Mouse (Mus musculus) heart, adult 18-20 months (tissue): ENCODE measurements around the gene Trabd2b. TPM values are rescaled to one million over a fixed set of nuclear protein-coding genes. Genes with fewer than 3 reads are reported as not detected.
A peak's percentile ranks its signal among the peaks of the same experiment; 100 is the strongest.

ENCODE experiments used
- DNase-seq, 2 experiments: peaks; one replicate each; pipeline ENCODE4 v3.0.0; 2021 to 2022; ENCODE audit warnings: mixed read lengths in 1 of 2
- total RNA-seq, 2 experiments: library from RNA; stranded (reverse); gene quantifications; 2 replicates each; pipeline ENCODE4 v1.2.3; 2021

Trabd2b gene
- total RNA-seq, 2 experiments from 2014 or later = 55.0 to 56.7 TPM

DNA sequence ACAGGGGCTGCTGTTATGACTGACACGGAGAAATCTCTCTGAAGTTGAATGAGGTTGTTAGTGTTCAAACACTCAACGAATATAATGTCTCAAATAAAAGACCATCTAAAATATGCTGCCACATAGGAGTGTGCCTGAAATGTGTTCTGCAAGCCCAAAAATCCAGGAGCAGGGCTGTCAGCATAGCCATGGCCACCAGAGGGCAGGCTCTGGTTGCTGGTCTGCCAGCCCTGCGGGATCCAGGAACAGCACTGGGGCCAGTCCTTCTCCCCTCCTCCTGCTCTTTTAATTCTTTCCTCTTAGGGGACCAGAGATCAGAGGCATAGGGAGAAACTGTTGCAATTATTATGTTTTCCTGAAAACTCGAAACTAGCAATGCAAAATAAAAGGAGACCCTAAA lies 241.2 kb downstream of the Trabd2b start:
- peak; percentile 49 to 85 for DNase-seq

DNA sequence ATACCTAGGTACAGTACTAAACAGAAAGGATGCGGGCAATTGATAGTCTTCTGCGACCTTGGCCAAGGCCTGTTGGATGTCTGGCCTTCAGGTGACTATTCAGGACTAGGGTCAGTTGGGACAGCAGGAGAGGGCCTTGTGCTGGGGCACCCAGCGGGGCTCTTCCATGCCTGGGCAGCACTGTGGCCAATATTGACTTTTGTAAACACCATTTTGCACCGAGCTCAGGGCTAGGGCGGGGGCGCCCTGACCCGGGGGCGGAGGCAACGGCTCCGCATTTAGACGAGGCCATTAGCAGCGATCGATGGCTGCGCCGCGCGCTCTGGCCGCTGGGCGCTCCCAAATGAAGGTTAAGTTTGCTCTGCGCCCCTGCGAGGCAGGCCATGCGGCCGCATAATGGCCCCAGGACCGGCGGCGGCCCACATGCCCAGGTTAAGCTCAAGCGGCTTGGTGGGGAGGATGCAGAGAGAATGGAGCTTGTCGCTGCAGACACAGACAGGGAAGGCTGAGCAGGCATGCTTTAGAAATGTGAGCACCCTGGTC lies 242.1 kb downstream of the Trabd2b start:
- DNase-seq = no peak

DNA sequence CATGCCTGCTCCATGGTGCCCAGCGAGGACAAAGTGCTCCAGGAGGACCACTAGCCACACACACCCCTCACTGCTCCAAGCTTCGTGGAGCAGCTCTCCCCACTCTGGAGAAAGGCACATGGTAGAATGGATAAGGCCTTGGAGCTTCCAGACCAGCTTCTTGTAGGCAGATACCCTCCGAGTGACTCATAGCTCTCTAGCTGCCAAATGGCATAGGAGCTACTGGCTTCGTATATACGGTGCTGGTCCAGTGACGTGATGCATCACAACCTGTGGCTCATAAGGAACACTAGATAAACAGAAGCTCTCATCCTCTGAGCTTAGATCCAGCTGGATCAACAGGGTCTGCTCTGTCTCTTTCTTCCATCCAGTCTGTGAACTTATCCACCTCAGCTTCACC lies 244.0 kb downstream of the Trabd2b start:
- DNase-seq = no peak

DNA sequence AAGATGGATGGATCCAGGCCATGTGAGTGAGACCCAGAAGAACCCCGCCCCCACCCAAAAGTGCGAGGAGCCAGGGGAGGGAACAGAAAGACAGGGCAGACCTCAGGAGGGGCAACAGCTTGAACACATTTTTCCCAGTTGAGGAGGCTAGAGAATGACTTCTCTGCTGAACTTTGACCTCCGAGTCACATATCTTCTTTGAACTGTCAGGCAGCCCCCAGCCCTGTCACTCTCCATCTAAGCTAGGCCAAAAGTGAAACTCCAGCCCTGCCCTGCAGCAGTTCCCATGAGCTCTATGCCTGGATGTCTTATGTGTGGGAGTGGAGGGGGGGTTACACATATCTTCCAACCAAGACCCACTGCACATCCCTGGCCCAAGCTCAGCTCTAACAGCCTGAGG lies 244.5 kb downstream of the Trabd2b start:
- DNase-seq = no peak

DNA sequence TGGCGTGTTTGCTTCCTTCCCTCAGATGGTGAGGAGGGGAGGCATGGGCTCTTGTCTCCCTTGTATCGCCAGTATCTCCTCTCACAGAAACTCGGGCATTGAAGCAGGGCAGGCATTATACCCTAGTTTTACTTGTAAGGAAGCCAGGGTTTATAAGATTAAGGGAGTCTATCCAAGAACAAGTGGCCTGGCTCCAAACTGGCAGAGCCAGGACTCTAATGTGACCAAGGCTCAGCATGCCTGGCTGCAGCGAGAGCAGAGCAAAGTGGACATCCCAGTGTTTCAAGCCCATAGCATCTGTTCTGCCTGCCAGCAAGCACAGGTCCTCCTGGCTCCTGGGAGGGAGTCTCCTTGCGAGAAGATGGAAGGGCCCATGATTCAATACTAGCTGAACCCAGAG lies 245.1 kb downstream of the Trabd2b start:
- DNase-seq = peak; percentile 48 to 53

DNA sequence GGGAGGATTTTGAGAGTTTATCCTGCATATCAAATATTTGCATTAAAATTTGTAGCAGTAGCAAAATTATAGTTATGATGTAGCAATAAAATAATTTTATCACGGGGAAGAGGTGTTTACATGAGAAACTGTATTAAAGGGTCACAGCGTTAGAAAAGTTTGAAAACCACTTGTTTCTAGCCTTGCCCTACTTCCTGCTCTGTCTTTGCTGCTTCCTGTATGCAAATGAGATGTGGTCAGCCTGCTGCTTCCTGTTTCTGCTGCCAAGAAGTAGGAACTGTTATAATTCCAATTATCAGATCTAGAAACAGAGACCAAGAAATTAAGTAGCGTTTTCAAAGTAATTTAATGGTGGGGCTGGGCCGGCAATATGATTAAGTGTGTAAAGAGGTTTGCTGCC lies 245.9 kb downstream of the Trabd2b start:
- DNase-seq = peak in 1 of 2 experiments; percentile 40

DNA sequence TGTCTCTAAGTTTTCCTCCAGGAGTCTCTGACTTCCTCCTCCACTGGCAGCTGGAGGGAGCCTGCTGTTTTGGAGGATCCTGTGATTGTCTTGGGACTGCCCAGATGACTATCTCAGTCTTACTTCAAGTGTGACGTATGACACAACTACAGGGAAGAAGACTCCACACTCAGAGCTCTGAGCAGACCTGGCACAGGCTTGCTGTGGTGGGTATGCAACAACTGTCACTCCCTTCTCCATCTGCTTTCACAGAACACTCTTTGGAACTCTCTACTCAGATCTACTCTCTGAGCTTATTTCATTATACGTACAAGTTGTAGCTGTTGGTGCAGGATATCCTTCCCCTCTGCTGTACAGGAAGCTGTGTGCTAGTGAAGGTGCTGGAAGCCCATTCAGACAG lies 251.4 kb downstream of the Trabd2b start:
- DNase-seq = no peak

DNA sequence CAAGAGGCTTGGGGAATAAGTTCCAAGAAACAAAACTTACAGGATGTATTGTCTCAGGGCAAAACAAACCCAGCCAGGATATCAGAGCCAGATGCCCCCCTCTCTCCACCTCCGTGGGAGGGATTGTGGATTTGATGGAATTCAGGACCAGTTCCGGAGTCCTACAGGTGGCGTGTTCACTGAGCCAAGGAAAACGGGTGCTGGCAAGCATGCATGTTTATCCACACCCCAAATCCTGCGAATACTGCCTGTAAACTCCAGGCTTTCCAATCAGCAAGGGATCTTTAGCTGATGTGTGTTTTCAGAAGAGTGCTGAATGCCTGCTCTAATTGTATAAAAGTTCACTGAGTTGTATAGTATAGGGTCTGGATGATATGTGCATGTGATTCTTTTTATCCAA lies 253.4 kb downstream of the Trabd2b start:
- DNase-seq = no peak

DNA sequence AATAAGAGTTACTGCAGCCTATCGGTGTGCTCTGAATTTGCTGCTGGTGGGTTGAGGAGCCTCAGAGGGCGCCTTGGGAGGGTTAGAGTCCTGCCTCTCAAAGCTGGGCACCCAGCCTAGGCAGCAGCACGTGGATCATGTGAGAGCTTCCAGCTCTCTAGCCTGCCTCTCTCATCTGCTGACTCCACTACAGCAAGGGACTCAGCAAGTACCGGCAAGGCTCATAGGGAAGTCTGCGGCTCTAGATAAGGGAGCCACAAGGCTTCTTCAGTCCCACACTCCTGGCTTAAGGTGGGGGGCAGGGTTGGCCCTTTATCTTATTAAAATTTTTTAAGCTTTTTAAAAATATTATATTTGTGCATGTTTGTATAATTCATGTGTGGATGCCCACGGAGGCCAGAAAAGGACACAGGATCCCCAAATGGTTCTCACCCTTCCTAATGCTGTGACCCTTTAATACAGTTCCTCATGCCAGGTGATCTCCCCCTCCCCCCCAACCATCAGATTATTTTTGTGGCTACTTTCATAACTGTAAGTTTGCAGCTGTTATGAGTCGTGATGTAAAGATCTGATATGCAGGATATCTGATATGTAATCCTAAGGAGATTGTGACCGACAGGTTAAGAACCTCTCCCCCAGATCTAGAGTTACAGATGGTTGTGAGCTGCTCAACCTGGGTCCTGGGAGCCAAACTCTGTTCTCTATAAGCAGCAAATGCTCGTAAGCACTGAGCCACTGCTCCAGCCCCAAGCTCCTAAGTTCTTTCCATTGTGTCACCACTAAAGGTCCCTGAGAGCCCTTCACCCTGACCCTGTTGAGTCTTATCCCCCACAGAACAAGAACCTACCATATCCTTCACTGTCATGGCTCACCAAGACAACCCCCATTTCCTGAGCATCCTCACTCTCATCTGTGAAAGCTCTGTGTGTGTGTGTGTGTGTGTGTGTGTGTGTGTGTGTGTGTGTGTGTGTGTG lies 257.8 kb downstream of the Trabd2b start:
- peak; percentile 60 to 70 for DNase-seq

Other genes with a start within 250 kb of the Trabd2b start
- not detected for gene Skint11, start 243.3 kb upstream of the Trabd2b start, total RNA-seq